Mouse (Mus musculus) CD4-positive naive resting alpha-beta T cell, adult 76 days (primary cell): ENCODE measurements around the gene Gm10717. TPM values are rescaled to one million over a fixed set of nuclear protein-coding genes. Genes with fewer than 3 reads are reported as not detected.

Experiments
- total RNA-seq: library from RNA; stranded (reverse); gene quantifications from one replicate; pipeline ENCODE4 v1.2.4, GENCODE M21; 2023

Gene Gm10717
- not detected for total RNA-seq

GRCm38 (mm10) chr9:3024912-3025467 lies at the start of gene Gm10717:
TSS of gene Gm10717 (plus strand) at chr9:3025417.

GRCm38 (mm10) chr9:3000445-3000972 lies 24.7 kb upstream of the Gm10717 start, which contains the start of gene Gm10722:
TSS of gene Gm10722 (plus strand) at chr9:3000922.

GRCm38 (mm10) chr9:3002794-3003396 lies 22.3 kb upstream of the Gm10717 start, which contains the start of gene Gm11168:
TSS of gene Gm11168 (plus strand) at chr9:3003346.

GRCm38 (mm10) chr9:3012733-3013279 lies 12.4 kb upstream of the Gm10717 start, which contains the start of gene Gm10721:
TSS of gene Gm10721 (plus strand) at chr9:3013140.

GRCm38 (mm10) chr9:3015354-3015753 lies 9.9 kb upstream of the Gm10717 start, which contains the start of gene Gm10720:
TSS of gene Gm10720 (plus strand) at chr9:3015654.

GRCm38 (mm10) chr9:3017108-3017507 lies 8.1 kb upstream of the Gm10717 start, which contains the start of gene Gm10719:
TSS of gene Gm10719 (plus strand) at chr9:3017408.

GRCm38 (mm10) chr9:3023312-3023984 lies 1.8 kb upstream of the Gm10717 start, which contains the start of gene Gm10718:
TSS of gene Gm10718 (plus strand) at chr9:3023547.

GRCm38 (mm10) chr9:3034299-3034698 lies 9.1 kb downstream of the Gm10717 start, which contains the start of gene Gm17535:
TSS of gene Gm17535 (plus strand) at chr9:3034599.

GRCm38 (mm10) chr9:3036577-3036976 lies 11.4 kb downstream of the Gm10717 start, which contains the start of gene Gm10715:
TSS of gene Gm10715 (plus strand) at chr9:3036877.

Other genes with a start within 250 kb of the Gm10717 start
- gene Gm10722, start 24.5 kb upstream of the Gm10717 start, total RNA-seq = not detected
- gene Gm11168, start 22.1 kb upstream of the Gm10717 start, total RNA-seq = not detected
- 1.1 TPM for gene Gm10721, start 12.3 kb upstream of the Gm10717 start, total RNA-seq
- gene Gm10720, start 9.8 kb upstream of the Gm10717 start, total RNA-seq = not detected
- 3.0 TPM for gene Gm10719, start 8.0 kb upstream of the Gm10717 start, total RNA-seq
- gene Gm10718, start 1.9 kb upstream of the Gm10717 start, total RNA-seq = 5.8 TPM
- gene Gm17535, start 9.2 kb downstream of the Gm10717 start, total RNA-seq = not detected
- gene Gm10715, start 11.5 kb downstream of the Gm10717 start, total RNA-seq = not detected